Mouse (Mus musculus): ENCODE data around the gene Cip2a. TPM values are rescaled to one million over a fixed set of nuclear protein-coding genes. Genes with fewer than 3 reads are reported as not detected.

Cip2a gene
- total RNA-seq (2014; fragmentation: Nextera tagmentation) (37.0 and 52.9 TPM in 2 replicates), total RNA-seq (2017) (82.4 and 109 TPM in 2 replicates)

GRCm38 (mm10) chr16:48993559-48994342 lies at the start of gene Cip2a, which contains the start of gene Dzip3:
Gene Cip2a, plus strand, starts transcription at chr16:48994185.
Gene Dzip3, minus strand, starts transcription at chr16:48994165.
- peak; percentile 93 for ATAC-seq (replicated peaks; ENCODE audit: poor library complexity, severe bottlenecking)

GRCm38 (mm10) chr16:48972996-48973395 lies 21.0 kb upstream of the Cip2a start:
- no peak for ATAC-seq (replicated peaks; ENCODE audit: poor library complexity, severe bottlenecking)

DNA sequence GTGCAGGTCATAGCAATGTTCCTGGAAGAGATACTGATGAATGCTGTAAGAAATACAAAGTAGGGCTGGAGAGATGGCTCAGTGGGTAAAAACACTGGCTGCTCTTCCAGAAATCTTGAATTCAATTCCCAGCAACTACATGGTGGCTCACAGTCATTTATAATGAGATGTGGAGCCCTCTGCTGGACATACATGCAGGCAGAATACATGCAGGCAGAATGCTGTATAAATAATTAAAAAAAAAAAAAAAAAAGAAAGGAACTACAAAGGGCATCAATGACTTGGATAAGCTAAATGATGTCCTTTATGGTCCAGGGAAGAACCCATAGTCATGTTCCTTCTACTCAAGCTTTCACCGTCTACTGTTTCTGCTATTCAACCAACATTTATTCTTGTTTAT lies 20.4 kb upstream of the Cip2a start:
- peak; percentile 67 for ATAC-seq (replicated peaks; ENCODE audit: poor library complexity, severe bottlenecking)

DNA sequence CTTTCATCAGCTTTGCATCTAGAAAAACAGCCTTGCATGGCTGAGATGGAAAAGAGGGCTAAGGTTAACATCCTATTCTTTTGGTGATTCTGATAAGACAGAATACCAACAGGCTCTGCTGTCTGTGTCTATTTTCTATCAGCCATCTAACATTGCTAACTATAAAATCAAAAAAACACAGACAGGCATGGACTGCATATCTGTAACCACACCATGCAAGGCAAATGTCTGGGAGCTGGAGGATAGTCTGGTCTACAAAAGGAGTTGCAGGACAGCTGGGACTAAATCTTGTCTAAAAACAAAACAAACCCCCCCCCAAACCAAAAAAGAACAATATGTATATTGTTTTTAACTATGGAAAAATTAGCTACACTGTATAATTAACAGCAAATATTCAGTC lies 14.0 kb upstream of the Cip2a start:
- ATAC-seq (replicated peaks; ENCODE audit: poor library complexity, severe bottlenecking), result no peak

DNA sequence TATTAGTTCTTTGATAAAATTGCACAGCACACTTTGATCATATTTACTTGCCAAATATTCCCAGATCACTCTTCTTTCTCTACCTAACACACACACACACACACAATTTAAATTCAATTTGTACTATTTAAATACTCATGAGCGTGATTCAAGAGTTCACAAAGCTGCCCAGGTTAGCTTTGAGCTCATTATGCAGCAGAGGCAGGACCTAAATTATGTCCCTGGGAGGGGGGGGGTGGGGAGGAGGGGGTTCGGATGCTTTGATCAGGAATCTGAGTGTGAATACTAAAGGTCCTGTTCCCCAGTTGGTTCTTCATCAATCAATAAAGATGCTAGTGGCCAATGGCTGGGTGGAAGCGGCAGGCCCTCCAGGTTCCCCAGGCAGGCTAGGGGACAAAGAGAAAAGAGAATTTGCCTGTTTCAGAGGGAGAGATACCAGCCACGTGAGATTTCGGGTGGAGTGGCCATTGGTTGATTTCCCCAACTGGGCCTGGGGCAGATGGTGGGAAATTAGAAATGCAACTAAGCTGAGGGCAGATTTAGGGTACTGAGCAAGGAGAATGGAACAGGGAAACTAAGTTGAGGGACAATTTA lies 8.9 kb upstream of the Cip2a start:
- no peak for ATAC-seq (replicated peaks; ENCODE audit: poor library complexity, severe bottlenecking)

GRCm38 (mm10) chr16:48989700-48990099 lies 4.3 kb upstream of the Cip2a start:
- no peak for ATAC-seq (replicated peaks; ENCODE audit: poor library complexity, severe bottlenecking)

- 0 out of 2 replicates have a peak, but pooled peaks have one; percentile 10 for ATAC-seq (replicated peaks; ENCODE audit: poor library complexity, severe bottlenecking)
Measured at GRCm38 (mm10) chr16:48992437-48993230, 1.4 kb upstream of the Cip2a start.

DNA sequence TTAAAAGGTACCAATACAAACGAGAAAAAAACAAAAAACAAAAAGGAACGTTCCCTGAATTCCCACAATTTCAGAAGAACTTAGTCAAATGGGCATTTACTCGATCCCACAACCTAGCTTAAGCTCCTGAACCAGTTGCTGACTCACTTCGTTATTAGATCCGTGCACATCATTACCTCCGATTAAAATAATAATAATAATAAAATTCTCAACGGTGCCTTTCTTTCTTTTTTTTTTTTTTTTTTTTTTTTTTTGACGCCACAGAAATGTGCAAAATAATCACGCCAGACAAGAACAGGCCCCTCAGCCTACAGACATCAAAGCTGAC lies 790 bp upstream of the Cip2a start:
- ATAC-seq (replicated peaks; ENCODE audit: poor library complexity, severe bottlenecking), result no peak

DNA sequence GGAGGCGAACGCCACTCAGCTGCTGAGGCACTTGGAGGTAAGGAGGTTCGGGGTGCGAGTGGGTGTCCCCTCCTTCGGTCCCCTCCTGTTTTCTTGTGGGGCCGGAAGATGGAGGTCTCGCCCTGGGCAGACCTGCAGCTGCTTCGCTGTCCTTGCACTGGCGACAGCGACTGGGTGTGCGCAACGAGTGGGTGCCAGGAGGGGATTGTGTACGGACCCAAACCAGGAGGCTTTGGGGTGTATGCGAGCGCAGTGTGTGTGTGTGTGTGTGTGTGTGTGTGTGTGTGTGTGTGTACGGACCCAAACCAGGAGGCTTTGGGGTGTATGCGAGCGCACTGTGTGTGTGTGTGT lies 333 bp downstream of the Cip2a start:
- peak; percentile 51 for ATAC-seq (replicated peaks; ENCODE audit: poor library complexity, severe bottlenecking)

- ATAC-seq (replicated peaks; ENCODE audit: poor library complexity, severe bottlenecking), result no peak
Measured at GRCm38 (mm10) chr16:49004151-49004550, 10.2 kb downstream of the Cip2a start.

DNA sequence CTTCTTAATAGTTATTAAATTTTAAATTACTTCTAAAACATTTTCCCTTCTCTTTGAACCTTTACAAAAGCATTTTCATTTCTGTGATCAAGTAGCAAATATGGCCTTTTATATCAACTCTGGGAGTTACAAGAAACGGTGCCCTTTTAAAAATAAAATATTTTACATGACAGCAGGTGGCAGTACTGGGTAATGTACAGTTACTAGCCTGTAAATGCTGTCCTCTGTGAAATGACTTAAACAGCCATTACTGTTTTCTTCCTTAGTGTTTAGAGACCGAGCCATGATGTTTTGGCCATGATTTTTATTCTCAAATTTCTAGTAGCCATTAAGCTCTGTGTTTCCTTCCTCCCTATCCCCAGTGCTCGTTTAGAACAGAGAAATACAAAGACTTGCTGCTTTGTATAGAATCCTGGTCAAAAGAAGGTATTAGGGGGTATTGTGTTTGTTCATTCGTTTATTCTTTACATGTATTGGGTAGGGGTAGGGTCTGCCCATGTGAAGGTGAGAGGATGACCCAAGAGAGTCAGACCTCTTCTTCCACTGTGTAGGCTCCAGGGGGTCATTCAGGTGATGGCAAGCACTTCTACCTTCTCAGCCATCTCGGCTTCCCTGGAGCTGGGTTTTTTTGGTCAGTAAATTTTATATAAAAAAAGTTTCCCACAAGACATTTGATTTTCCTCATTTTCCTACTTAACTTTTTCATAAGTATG lies 22.8 kb downstream of the Cip2a start:
- ATAC-seq (replicated peaks; ENCODE audit: poor library complexity, severe bottlenecking), result no peak; the same call in 1 of the 2 replicates

- no peak for ATAC-seq (replicated peaks; ENCODE audit: poor library complexity, severe bottlenecking)
Measured at GRCm38 (mm10) chr16:49035852-49036251, 41.9 kb downstream of the Cip2a start.

GRCm38 (mm10) chr16:49037771-49038170 lies 43.8 kb downstream of the Cip2a start:
- ATAC-seq (replicated peaks; ENCODE audit: poor library complexity, severe bottlenecking), result no peak

GRCm38 (mm10) chr16:49040554-49041221 lies 46.7 kb downstream of the Cip2a start:
- ATAC-seq (replicated peaks; ENCODE audit: poor library complexity, severe bottlenecking), result no peak

DNA sequence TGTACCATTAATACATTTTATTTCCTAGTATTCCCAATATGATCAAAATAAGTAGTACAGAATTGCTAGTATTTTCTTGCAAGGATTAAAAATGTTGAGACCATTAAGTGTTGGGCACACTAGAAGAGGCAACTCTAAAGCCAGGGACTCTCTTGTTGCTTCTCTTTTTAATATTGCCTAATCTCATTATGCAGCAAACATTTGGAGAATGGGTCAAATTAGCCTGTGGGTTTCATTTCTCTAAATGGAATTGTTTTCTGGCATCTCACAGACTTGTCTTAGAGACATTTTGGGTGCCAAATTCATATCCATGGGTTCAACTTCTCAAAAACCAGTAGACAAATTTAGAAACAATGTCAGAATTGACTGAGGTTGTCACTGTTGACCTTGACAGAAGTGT lies 55.2 kb downstream of the Cip2a start:
- ATAC-seq (replicated peaks; ENCODE audit: poor library complexity, severe bottlenecking), result peak; percentile 88

- ATAC-seq (replicated peaks; ENCODE audit: poor library complexity, severe bottlenecking), result no peak
Measured at GRCm38 (mm10) chr16:49057186-49057585, 63.2 kb downstream of the Cip2a start, which contains the start of gene Myh15. Gene Myh15, plus strand, starts transcription at chr16:49057486.
